ENCODE assay signal across 8 mouse cellular contexts in genomic region chr10:77258041-77258590, GRCm38 (mm10). TPM values are rescaled to one million over a fixed set of nuclear protein-coding genes. Genes with fewer than 3 reads are reported as not detected.
DNase-seq lines count a peak whose midpoint lies in the region; ATAC-seq and TF ChIP-seq lines count a peak whose summit lies in the region.

No protein-coding gene starts in this region.

- no peaks in the 10 kb centered on the region for H3K9me3 ChIP-seq in kidney, postnatal 0 days (replicated peaks; ENCODE audit: low read length)
- no peaks in the 10 kb centered on the region for H3K9me3 ChIP-seq in intestine, embryonic 15.5 days

- H3K79me2 ChIP-seq in myocyte (ENCODE audit: control insufficient read depth, insufficient read depth), result peaks cover 15% of the 10 kb centered on the region

- H3K27me3 ChIP-seq in kidney, postnatal 0 days (ENCODE audit: insufficient read depth, low read length), result no peaks in the 10 kb centered on the region
- H3K27me3 ChIP-seq in intestine, embryonic 15.5 days (replicated peaks), result no peaks in the 10 kb centered on the region
- H3K27me3 ChIP-seq in myocyte (ENCODE audit: control insufficient read depth, insufficient read depth, insufficient read length), result no peaks in the 10 kb centered on the region

- 0 out of 2 replicates have a peak, but pooled peaks cover 11% of the 10 kb centered on the region for H3K4me1 ChIP-seq in kidney, postnatal 0 days (replicated peaks; ENCODE audit: insufficient read depth, low read length)
- peaks cover 5% of the 10 kb centered on the region; the same call in 1 of the 2 replicates for H3K4me1 ChIP-seq in embryonic fibroblast, embryonic 13.5 days (ENCODE audit: control insufficient read depth, insufficient read depth, low read length)
- peaks cover 21% of the 10 kb centered on the region for H3K4me1 ChIP-seq in intestine, embryonic 15.5 days (replicated peaks)

- H3K4me2 ChIP-seq in kidney, postnatal 0 days (ENCODE audit: low read length), result peak overlapping the region; percentile 70
- H3K4me2 ChIP-seq in intestine, embryonic 15.5 days (replicated peaks), result peak overlapping the region; percentile 76
- H3K4me2 ChIP-seq in myocyte (ENCODE audit: low read depth), result peak overlapping the region; percentile 94

- no peak for TF ChIP-seq POLR2A in embryonic fibroblast, embryonic 13.5 days (IDR thresholded peaks at IDR 0.05; ENCODE audit: low read depth, low read length)
- TF ChIP-seq POLR2A in myocyte (IDR thresholded peaks at IDR 0.05; ENCODE audit: insufficient read length, low read depth), result no peak

- 60% methylated on average over 4 of the region's 4 CpGs for WGBS in kidney, postnatal 0 days
- WGBS in intestine, embryonic 15.5 days, result 63% methylated on average over 4 of the region's 4 CpGs

- no peak overlapping the region for H3ac ChIP-seq in myocyte (ENCODE audit: control insufficient read depth, insufficient read length)

- ATAC-seq in kidney, postnatal 0 days (replicated peaks; ENCODE audit: low FRiP score, low read depth), result no peak
- no peak for ATAC-seq in intestine, embryonic 15.5 days

- 0 out of 2 replicates have a peak, but pooled peaks cover 15% of the 10 kb centered on the region for H3K36me3 ChIP-seq in kidney, postnatal 0 days (ENCODE audit: insufficient read depth, low read length)
- H3K36me3 ChIP-seq in intestine, embryonic 15.5 days, result peaks cover 24% of the 10 kb centered on the region
- H3K36me3 ChIP-seq in myocyte (ENCODE audit: control insufficient read depth, insufficient read depth), result peaks cover 7% of the 10 kb centered on the region

- H3K4me3 ChIP-seq in kidney, postnatal 0 days (replicated peaks; ENCODE audit: low read depth, low read length), result peak overlapping the region; percentile 83
- peak overlapping the region; percentile 56 for H3K4me3 ChIP-seq in embryonic fibroblast, embryonic 13.5 days (ENCODE audit: insufficient read depth, low read length)
- H3K4me3 ChIP-seq in intestine, embryonic 15.5 days (replicated peaks), result peak overlapping the region; percentile 95; the same call in 1 of the 2 replicates
- H3K4me3 ChIP-seq in myocyte, result peak overlapping the region; percentile 69

- H3K27ac ChIP-seq in kidney, postnatal 0 days, result no peak overlapping the region; the same call in 1 of the 2 replicates
- no peak overlapping the region for H3K27ac ChIP-seq in embryonic fibroblast, embryonic 13.5 days (ENCODE audit: insufficient read depth, low read length)
- no peak overlapping the region for H3K27ac ChIP-seq in intestine, embryonic 15.5 days

- DNase-seq in kidney, postnatal 0 days (ENCODE audit: low spot score), result no peak
- no peak for DNase-seq in kidney, adult 11 months
- DNase-seq in adrenal gland, postnatal 36 days, result no peak
- DNase-seq in thymus, postnatal 4 days, result no peak
- DNase-seq in thymus, postnatal 0 days (ENCODE audit: low spot score), result no peak

- no peak overlapping the region for H3K9ac ChIP-seq in kidney, postnatal 0 days (ENCODE audit: low read depth, low read length)
- H3K9ac ChIP-seq in intestine, embryonic 15.5 days, result no peak overlapping the region

- peak; percentile 27; the same call in 1 of the 2 replicates for TF ChIP-seq CTCF in kidney, postnatal 0 days (IDR thresholded peaks at IDR 0.05; ENCODE audit: low read depth)
- no peak for TF ChIP-seq CTCF in embryonic fibroblast, embryonic 13.5 days (IDR thresholded peaks at IDR 0.05; ENCODE audit: borderline replicate concordance, insufficient read depth, low read length)

TF ChIP-seq in myocyte, 11 proteins besides CTCF, POLR2A, EP300 and RAD21:
- no peak for TF ChIP-seq SRF (IDR thresholded peaks at IDR 0.05; ENCODE audit: control insufficient read depth, insufficient read length, low read depth)
- TF ChIP-seq E2F4 (IDR thresholded peaks at IDR 0.05; ENCODE audit: insufficient read depth), result no peak
- TF ChIP-seq REST (IDR thresholded peaks at IDR 0.05; ENCODE audit: insufficient read depth, insufficient read length), result no peak
- TF ChIP-seq MAX (IDR thresholded peaks at IDR 0.05; ENCODE audit: low read depth), result no peak
- no peak for TF ChIP-seq MYOD1 (IDR thresholded peaks at IDR 0.05; ENCODE audit: control insufficient read depth in 1 of 3, insufficient read length in 2 of 3, low read depth in 2 of 3)
TF ChIP-seq in myocyte: peak in this region for 0.

RNA-seq across cellular contexts. Expression of gene Pofut2, which starts 0.9 kb away (rescaled TPM):
- polyA plus RNA-seq in kidney, postnatal 0 days (2015; fragmentation: Nextera tagmentation; extraction: Ambion mirVana), result 96.9 and 104 TPM in 2 replicates
- 91.4 and 101 TPM in 2 replicates for polyA plus RNA-seq in embryonic fibroblast, embryonic 13.5 days (2011; ENCODE audit: insufficient read length, low read depth, missing spikeins)
- polyA plus RNA-seq in intestine, embryonic 15.5 days (2015; fragmentation: Nextera tagmentation; extraction: Ambion mirVana), result 96.7 and 104 TPM in 2 replicates
- polyA plus RNA-seq in myocyte (2012; fragmentation: generic; extraction: Trizol), result 89.9 TPM
- 100 to 1,000 TPM in 1 of 2 experiments, 10 to 100 TPM in 1; 69.1 to 108 TPM for total RNA-seq in adrenal gland, postnatal 36 days (2021)
- 34.0 and 35.0 TPM in 2 replicates for polyA plus RNA-seq in thymus, postnatal 0 days (2015; fragmentation: Nextera tagmentation; extraction: Ambion mirVana)
